Mouse (Mus musculus): ENCODE results near the gene Spats1. TPM values are rescaled to one million over a fixed set of nuclear protein-coding genes. Genes with fewer than 3 reads are reported as not detected.
"Not testable (repeated sequence)": the region's sequence is repeated elsewhere in the genome, so short reads cannot be mapped to it uniquely, and the experiment has no call there.

Spats1 gene
- polyA plus RNA-seq, 1 experiment, result 3.2 TPM

DNA sequence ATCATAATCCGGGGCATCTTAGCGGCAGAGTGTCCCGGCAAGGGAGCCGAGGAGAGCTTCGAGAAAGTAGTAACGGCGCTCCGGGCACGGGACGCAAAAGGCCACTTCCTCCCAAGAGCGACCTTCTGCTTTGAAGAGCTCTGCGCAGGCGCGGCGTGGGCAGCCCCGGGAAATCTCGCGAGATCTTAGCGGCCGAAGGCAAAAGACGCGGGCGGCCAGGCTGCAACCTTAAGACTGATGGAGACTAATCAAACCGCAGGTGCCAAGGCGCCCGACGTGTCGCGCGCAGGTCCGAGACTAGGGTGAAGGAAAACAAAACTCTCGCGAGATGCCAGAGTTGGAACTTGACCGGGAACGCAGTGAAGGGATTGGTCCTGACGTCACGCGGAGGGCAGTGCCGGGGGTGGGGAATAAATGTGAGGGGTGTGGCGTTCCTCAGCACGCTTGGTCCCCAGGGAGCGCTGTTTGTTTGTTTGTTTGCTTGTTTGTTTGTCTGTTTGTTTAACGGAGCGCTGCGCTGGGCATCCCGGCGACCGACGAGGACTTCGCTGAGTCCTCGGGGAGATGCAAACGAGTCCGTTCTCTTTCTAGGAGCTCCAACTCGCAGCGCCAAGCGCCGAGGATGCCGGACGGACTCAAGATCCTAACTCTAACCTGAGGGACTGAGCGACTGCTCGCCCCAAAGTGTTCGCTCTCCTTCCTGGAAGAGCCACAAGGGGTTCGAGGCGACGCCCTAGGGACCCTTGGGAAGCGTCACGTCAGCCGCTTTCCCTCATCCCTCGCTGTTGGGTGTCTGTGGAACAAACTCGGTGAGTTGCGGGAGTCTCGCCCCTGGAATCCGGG lies 41.6 kb downstream of the Spats1 start, which contains the start of gene Cdc5l:
TSS of gene Cdc5l (minus strand) at position 319 of the 843 bp plus-strand sequence.
- peak within 1 kb of the TSS; percentile 88 for H3K27ac ChIP-seq (ENCODE audit: insufficient read depth, low read length)
- H3K36me3 ChIP-seq (ENCODE audit: control insufficient read depth, insufficient read depth, low read length, poor library complexity, severe bottlenecking), result peaks cover 19% of the 10 kb centered on the region
- TF ChIP-seq POLR2A (IDR thresholded peaks at IDR 0.05; ENCODE audit: insufficient read depth, low read length), result peak; percentile 77
- peak; percentile 0 for TF ChIP-seq CTCF (IDR thresholded peaks at IDR 0.05; ENCODE audit: low read depth, low read length)
- 0 out of 2 replicates have a peak, but pooled peaks have one; percentile 31 for TF ChIP-seq EP300 (IDR thresholded peaks at IDR 0.05; ENCODE audit: insufficient read depth, low read depth, low read length)
- no peaks in the 10 kb centered on the region for H3K4me1 ChIP-seq (ENCODE audit: control insufficient read depth, insufficient read depth, low read length)
- peak within 1 kb of the TSS; percentile 85 for H3K9ac ChIP-seq (ENCODE audit: low read depth, poor library complexity, severe bottlenecking)
- 0 out of 2 replicates have a peak, but pooled peaks cover 4% of the 10 kb centered on the region for H3K9me3 ChIP-seq (replicated peaks; ENCODE audit: control insufficient read depth, insufficient read depth, low read length, poor library complexity, severe bottlenecking)
- no peaks in the 10 kb centered on the region for H3K27me3 ChIP-seq (ENCODE audit: control insufficient read depth, insufficient read depth, low read length, poor library complexity, severe bottlenecking)
- peak within 1 kb of the TSS; percentile 88 for H3K4me3 ChIP-seq (ENCODE audit: low read depth, low read length)

DNA sequence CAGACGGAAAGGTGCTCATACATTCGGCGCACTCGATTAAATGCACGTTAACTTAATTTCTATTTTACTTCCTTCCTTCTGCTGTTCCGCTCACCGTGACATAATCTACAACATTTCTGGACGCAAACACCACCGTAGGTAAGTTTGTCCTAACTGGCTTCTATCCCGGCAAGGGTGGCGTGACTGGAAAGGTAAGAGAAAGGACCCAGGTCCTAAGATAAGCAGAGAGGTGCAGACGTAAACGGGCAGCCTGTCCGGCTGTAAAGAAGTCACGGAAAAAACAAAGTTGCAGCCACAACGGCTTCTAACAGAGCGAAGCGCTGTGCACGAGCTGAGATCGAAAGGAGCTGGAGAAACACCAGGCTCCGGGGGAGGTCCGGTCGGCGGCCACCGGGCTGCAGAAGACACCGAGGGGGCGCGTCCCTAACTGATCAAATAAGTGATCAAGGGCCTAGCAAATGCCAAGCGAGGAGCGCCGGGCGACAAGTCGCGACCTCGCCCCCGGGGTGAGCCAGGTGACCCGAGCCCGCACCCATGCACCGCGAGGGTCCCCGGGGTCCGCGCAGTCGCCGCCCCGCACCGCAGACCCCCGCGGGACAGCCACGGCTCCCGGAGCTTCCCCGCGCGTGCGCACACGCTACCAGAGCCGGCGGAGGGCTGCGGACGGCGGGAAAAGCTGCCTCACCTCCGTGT lies 42.4 kb downstream of the Spats1 start:
- Histone ChIP-seq H3K27me3 (ENCODE audit: control insufficient read depth, insufficient read depth, low read length, poor library complexity, severe bottlenecking) (no peaks in the 10 kb centered on the region), H3K36me3 (ENCODE audit: control insufficient read depth, insufficient read depth, low read length, poor library complexity, severe bottlenecking) (peaks cover 19% of the 10 kb centered on the region), H3K9me3 (replicated peaks; ENCODE audit: control insufficient read depth, insufficient read depth, low read length, poor library complexity, severe bottlenecking) (no peaks in the 10 kb centered on the region), H3K4me1 (ENCODE audit: control insufficient read depth, insufficient read depth, low read length) (no peaks in the 10 kb centered on the region), H3K9ac (ENCODE audit: low read depth, poor library complexity, severe bottlenecking) (peak overlapping the region; percentile 82), H3K4me3 (ENCODE audit: low read depth, low read length) (peak overlapping the region; percentile 88), H3K27ac (ENCODE audit: insufficient read depth, low read length) (peak overlapping the region; percentile 88)
- TF ChIP-seq POLR2A (IDR thresholded peaks at IDR 0.05; ENCODE audit: insufficient read depth, low read length), result no peak
- TF ChIP-seq EP300 (IDR thresholded peaks at IDR 0.05; ENCODE audit: insufficient read depth, low read depth, low read length), result no peak
- TF ChIP-seq CTCF (IDR thresholded peaks at IDR 0.05; ENCODE audit: low read depth, low read length), result no peak

DNA sequence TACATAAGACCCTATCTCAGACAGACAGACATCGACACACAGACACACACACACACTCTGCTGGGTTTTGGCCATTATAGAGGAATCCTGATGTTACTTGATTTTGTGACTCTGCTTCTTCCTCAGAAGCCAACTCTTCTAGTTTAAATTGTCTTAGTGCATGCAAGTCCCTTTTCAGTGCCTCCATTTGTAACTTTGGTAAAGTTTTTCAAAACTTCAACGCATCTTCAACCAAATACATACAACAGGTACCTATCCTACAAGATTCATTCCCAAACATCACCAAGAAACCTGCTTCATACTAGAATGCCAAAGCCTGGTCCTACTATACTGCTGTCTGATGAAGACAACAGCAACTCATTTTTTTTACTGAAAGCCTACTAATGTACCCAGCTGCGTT lies 43.2 kb downstream of the Spats1 start:
- Histone ChIP-seq H3K9me3 (replicated peaks; ENCODE audit: control insufficient read depth, insufficient read depth, low read length, poor library complexity, severe bottlenecking) (no peaks in the 10 kb centered on the region), H3K4me3 (ENCODE audit: low read depth, low read length) (no peak overlapping the region), H3K27me3 (ENCODE audit: control insufficient read depth, insufficient read depth, low read length, poor library complexity, severe bottlenecking) (no peaks in the 10 kb centered on the region), H3K36me3 (ENCODE audit: control insufficient read depth, insufficient read depth, low read length, poor library complexity, severe bottlenecking) (peaks cover 24% of the 10 kb centered on the region), H3K27ac (ENCODE audit: insufficient read depth, low read length) (no peak overlapping the region), H3K9ac (ENCODE audit: low read depth, poor library complexity, severe bottlenecking) (peak overlapping the region; percentile 82), H3K4me1 (ENCODE audit: control insufficient read depth, insufficient read depth, low read length) (no peaks in the 10 kb centered on the region)
- TF ChIP-seq POLR2A (IDR thresholded peaks at IDR 0.05; ENCODE audit: insufficient read depth, low read length), result no peak
- no peak for TF ChIP-seq CTCF (IDR thresholded peaks at IDR 0.05; ENCODE audit: low read depth, low read length)

DNA sequence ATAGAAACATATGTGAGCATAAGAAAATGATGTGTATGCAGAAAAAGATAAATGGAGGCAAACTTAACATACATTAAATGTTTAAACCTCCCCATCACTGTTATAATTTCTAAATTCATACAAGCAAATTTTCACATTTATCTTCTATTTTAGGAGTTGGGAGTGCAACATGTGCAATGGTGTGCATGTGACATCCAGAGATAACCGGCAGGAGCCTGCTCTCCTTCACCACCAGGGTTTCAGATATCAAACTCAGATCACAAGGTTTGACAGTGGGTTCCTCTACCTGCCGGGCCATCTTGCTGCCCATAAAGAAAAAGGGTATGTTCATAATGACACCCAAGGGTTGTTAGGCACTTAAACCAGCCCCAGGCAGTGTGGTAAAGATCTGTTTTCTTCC lies 57.8 kb downstream of the Spats1 start:
- Histone ChIP-seq H3K9me3 (replicated peaks; ENCODE audit: control insufficient read depth, insufficient read depth, low read length, poor library complexity, severe bottlenecking) (no peaks in the 10 kb centered on the region), H3K9ac (ENCODE audit: low read depth, poor library complexity, severe bottlenecking) (no peak overlapping the region), H3K4me1 (ENCODE audit: control insufficient read depth, insufficient read depth, low read length) (no peaks in the 10 kb centered on the region), H3K27me3 (ENCODE audit: control insufficient read depth, insufficient read depth, low read length, poor library complexity, severe bottlenecking) (no peaks in the 10 kb centered on the region), H3K36me3 (ENCODE audit: control insufficient read depth, insufficient read depth, low read length, poor library complexity, severe bottlenecking) (peaks cover 74% of the 10 kb centered on the region), H3K27ac (ENCODE audit: insufficient read depth, low read length) (no peak overlapping the region), H3K4me3 (ENCODE audit: low read depth, low read length) (no peak overlapping the region)
- TF ChIP-seq EP300 (IDR thresholded peaks at IDR 0.05; ENCODE audit: insufficient read depth, low read depth, low read length) (no peak), POLR2A (IDR thresholded peaks at IDR 0.05; ENCODE audit: insufficient read depth, low read length) (no peak), CTCF (IDR thresholded peaks at IDR 0.05; ENCODE audit: low read depth, low read length) (no peak)

DNA sequence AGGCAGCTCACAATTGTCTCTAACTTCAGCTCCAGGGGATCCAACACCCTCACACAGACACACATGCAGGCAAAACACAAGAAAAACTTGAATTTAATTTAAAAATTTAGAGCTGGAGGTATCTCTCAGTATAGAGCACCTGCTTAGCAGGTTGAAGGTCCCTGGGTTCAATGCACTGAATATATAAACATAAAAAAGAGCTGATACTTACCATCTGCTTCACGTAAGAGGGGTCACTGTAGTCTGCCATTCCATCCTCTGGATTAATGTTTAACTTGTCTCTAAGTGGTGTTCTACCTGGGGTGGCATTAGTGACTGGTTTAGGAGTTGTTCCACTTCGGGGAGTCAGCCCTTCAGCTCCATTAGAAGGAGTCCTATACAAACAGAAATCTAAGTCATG lies 63.6 kb downstream of the Spats1 start:
- H3K9ac ChIP-seq (ENCODE audit: low read depth, poor library complexity, severe bottlenecking); H3K9me3 ChIP-seq (replicated peaks; ENCODE audit: control insufficient read depth, insufficient read depth, low read length, poor library complexity, severe bottlenecking); H3K27me3 ChIP-seq (ENCODE audit: control insufficient read depth, insufficient read depth, low read length, poor library complexity, severe bottlenecking); H3K4me3 ChIP-seq (ENCODE audit: low read depth, low read length); H3K4me1 ChIP-seq (ENCODE audit: control insufficient read depth, insufficient read depth, low read length); H3K27ac ChIP-seq (ENCODE audit: insufficient read depth, low read length): not testable (repeated sequence)
- peaks cover 83% of the 10 kb centered on the region for H3K36me3 ChIP-seq (ENCODE audit: control insufficient read depth, insufficient read depth, low read length, poor library complexity, severe bottlenecking)

DNA sequence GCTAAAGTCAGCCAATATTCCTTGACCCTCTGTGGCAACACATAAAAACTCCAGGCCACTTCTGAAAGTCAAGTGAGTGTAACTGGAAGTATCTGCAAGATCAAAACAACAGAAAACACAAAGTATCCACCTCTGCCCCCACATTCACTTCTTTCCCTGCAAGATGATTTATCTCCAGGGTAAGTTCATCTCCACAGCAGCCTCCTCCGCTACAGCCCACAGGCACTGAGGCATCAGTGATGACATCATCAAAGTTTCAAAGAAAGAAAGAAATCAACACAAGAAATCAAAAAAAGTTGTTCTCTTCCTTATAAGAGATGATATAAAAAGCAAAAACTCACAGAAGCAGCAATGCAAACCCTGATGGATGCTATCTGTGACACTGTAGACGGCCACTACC lies 66.5 kb downstream of the Spats1 start:
- no peaks in the 10 kb centered on the region for H3K27me3 ChIP-seq (ENCODE audit: control insufficient read depth, insufficient read depth, low read length, poor library complexity, severe bottlenecking)
- H3K9ac ChIP-seq (ENCODE audit: low read depth, poor library complexity, severe bottlenecking), result no peak overlapping the region
- no peaks in the 10 kb centered on the region for H3K4me1 ChIP-seq (ENCODE audit: control insufficient read depth, insufficient read depth, low read length)
- no peak overlapping the region for H3K27ac ChIP-seq (ENCODE audit: insufficient read depth, low read length)
- TF ChIP-seq CTCF (IDR thresholded peaks at IDR 0.05; ENCODE audit: low read depth, low read length) (no peak), POLR2A (IDR thresholded peaks at IDR 0.05; ENCODE audit: insufficient read depth, low read length) (no peak), EP300 (IDR thresholded peaks at IDR 0.05; ENCODE audit: insufficient read depth, low read depth, low read length) (no peak)
- H3K9me3 ChIP-seq (replicated peaks; ENCODE audit: control insufficient read depth, insufficient read depth, low read length, poor library complexity, severe bottlenecking), result no peaks in the 10 kb centered on the region
- no peak overlapping the region for H3K4me3 ChIP-seq (ENCODE audit: low read depth, low read length)
- H3K36me3 ChIP-seq (ENCODE audit: control insufficient read depth, insufficient read depth, low read length, poor library complexity, severe bottlenecking), result peaks cover 78% of the 10 kb centered on the region

Data from ES-Bruce4 (cell line).